Mouse (Mus musculus) MEL (cell line): ENCODE results near the gene Hoxb5. TPM values are rescaled to one million over a fixed set of nuclear protein-coding genes. Genes with fewer than 3 reads are reported as not detected.

ENCODE experiments used
- DNase-seq: peaks from one replicate; pipeline ENCODE4 v3.0.0; 2011; ENCODE audit warnings: low read depth, low spot score
- H3K27ac ChIP-seq: 2 replicates; pipeline ENCODE4 v1.5.1; 2012; ENCODE audit warnings: low read depth, mild to moderate bottlenecking, control low read depth, low read length, moderate library complexity; ENCODE audit not compliant: control insufficient read depth
- H3K27me3 ChIP-seq, 2 experiments: fragments of 150-350 bp in 1 of 2; sonication (generic) in 1 of 2; 2 replicates each; pipeline ENCODE4 v1.6.1; 2012; ENCODE audit warnings: low read length in 2 of 2, mild to moderate bottlenecking in 2 of 2, improper control_type of control experiment in 1 of 2, moderate library complexity in 1 of 2; ENCODE audit not compliant: insufficient read depth in 2 of 2, control insufficient read depth in 1 of 2
- H3K36me3 ChIP-seq, 2 experiments: 2 replicates each; pipeline ENCODE4 v1.6.1; 2012 to 2014; ENCODE audit warnings: low read length in 2 of 2, improper control_type of control experiment in 1 of 2, inconsistent platforms in 1 of 2, mild to moderate bottlenecking in 1 of 2; ENCODE audit not compliant: insufficient read depth in 2 of 2, control insufficient read depth in 1 of 2
- H3K4me1 ChIP-seq, 2 experiments: fragments of 150-350 bp in 1 of 2; sonication (generic) in 1 of 2; 2 replicates each; pipeline ENCODE4 v1.6.1; 2012; ENCODE audit warnings: low read length in 2 of 2, improper control_type of control experiment in 1 of 2, mild to moderate bottlenecking in 1 of 2; ENCODE audit not compliant: insufficient read depth in 2 of 2, control insufficient read depth in 1 of 2
- H3K4me3 ChIP-seq, 2 experiments: fragments of 150-350 bp in 1 of 2; sonication (generic) in 1 of 2; 2 replicates each; pipeline ENCODE4 v1.5.1; 2012; ENCODE audit warnings: low read depth in 2 of 2, low read length in 2 of 2, mild to moderate bottlenecking in 2 of 2, moderate library complexity in 2 of 2, control low read depth in 1 of 2, improper control_type of control experiment in 1 of 2; ENCODE audit not compliant: control insufficient read depth in 1 of 2, insufficient read depth in 1 of 2
- H3K79me2 ChIP-seq: 2 replicates; pipeline ENCODE4 v1.6.1; 2012; ENCODE audit warnings: mild to moderate bottlenecking, low read length, moderate library complexity; ENCODE audit not compliant: control insufficient read depth, poor library complexity, insufficient read depth
- H3K9ac ChIP-seq: 2 replicates; pipeline ENCODE4 v1.6.1; 2012; ENCODE audit warnings: low read depth, mild to moderate bottlenecking, control low read depth, low read length, moderate library complexity; ENCODE audit not compliant: control insufficient read depth, poor library complexity, severe bottlenecking
- H3K9me3 ChIP-seq: fragments of 150-350 bp; sonication (generic); replicated peaks from 2 replicates; pipeline ENCODE4 v1.6.1; 2012; ENCODE audit warnings: mild to moderate bottlenecking, low read length, improper control_type of control experiment, moderate library complexity; ENCODE audit not compliant: insufficient read depth
- BHLHE40 ChIP-seq: IDR thresholded peaks from 2 replicates; pipeline ENCODE4 v1.6.1; 2012; ENCODE audit warnings: low read depth, mild to moderate bottlenecking, inconsistent platforms, low read length, improper control_type of control experiment, borderline replicate concordance
- CHD2 ChIP-seq: IDR thresholded peaks from 2 replicates; pipeline ENCODE4 v1.6.1; 2011; ENCODE audit warnings: low read length, improper control_type of control experiment
- E2F4 ChIP-seq: IDR thresholded peaks from 2 replicates; pipeline ENCODE4 v1.6.1; 2011; ENCODE audit warnings: low read depth, low read length, improper control_type of control experiment, borderline replicate concordance
- ETS1 ChIP-seq: IDR thresholded peaks from 2 replicates; pipeline ENCODE4 v1.6.1; 2012; ENCODE audit warnings: low read depth, mild to moderate bottlenecking, inconsistent platforms, low read length, improper control_type of control experiment, moderate library complexity
- GABPA ChIP-seq: IDR thresholded peaks from 2 replicates; pipeline ENCODE4 v1.6.1; 2012; ENCODE audit warnings: low read depth, mild to moderate bottlenecking, inconsistent platforms, low read length, improper control_type of control experiment, moderate library complexity
- HCFC1 ChIP-seq: IDR thresholded peaks from 2 replicates; pipeline ENCODE4 v1.6.1; 2012; ENCODE audit warnings: low read depth, mild to moderate bottlenecking, inconsistent platforms, low read length, improper control_type of control experiment, moderate library complexity
- MAFK ChIP-seq: IDR thresholded peaks from 2 replicates; pipeline ENCODE4 v1.6.1; 2011; ENCODE audit warnings: low read depth, mild to moderate bottlenecking, low read length, improper control_type of control experiment, borderline replicate concordance
- MEF2A ChIP-seq: IDR thresholded peaks from 2 replicates; pipeline ENCODE4 v1.6.1; 2014; ENCODE audit warnings: low read depth, mild to moderate bottlenecking, inconsistent platforms, low read length, improper control_type of control experiment; ENCODE audit not compliant: poor library complexity, insufficient replicate concordance, severe bottlenecking; ENCODE audit errors: extremely low read depth
- MYB ChIP-seq: IDR thresholded peaks from 2 replicates; pipeline ENCODE4 v1.6.1; 2011; ENCODE audit warnings: mild to moderate bottlenecking, low read depth, low read length, improper control_type of control experiment
- MYC ChIP-seq: IDR thresholded peaks from 2 replicates; pipeline ENCODE4 v1.6.1; 2011; ENCODE audit warnings: low read depth, mild to moderate bottlenecking, low read length, improper control_type of control experiment, moderate library complexity
- NELFE ChIP-seq: IDR thresholded peaks from 2 replicates; pipeline ENCODE4 v1.6.1; 2011; ENCODE audit warnings: low read depth, low read length, improper control_type of control experiment
- NRF1 ChIP-seq: IDR thresholded peaks from 2 replicates; pipeline ENCODE4 v1.6.1; 2014; ENCODE audit warnings: low read depth, mild to moderate bottlenecking, inconsistent platforms, low read length, improper control_type of control experiment, moderate library complexity; ENCODE audit not compliant: poor library complexity, insufficient read depth, severe bottlenecking
- POLR2A ChIP-seq, 2 experiments: IDR thresholded peaks; 2 replicates each; pipeline ENCODE4 v1.6.1; 2011 to 2012; ENCODE audit warnings: low read length in 2 of 2, mild to moderate bottlenecking in 2 of 2, control low read depth in 1 of 2, improper control_type of control experiment in 1 of 2, low read depth in 1 of 2, moderate library complexity in 1 of 2; ENCODE audit not compliant: control insufficient read depth in 1 of 2, insufficient read depth in 1 of 2, poor library complexity in 1 of 2
- POLR2AphosphoS5 ChIP-seq: IDR thresholded peaks from 2 replicates; pipeline ENCODE4 v1.6.1; 2012; ENCODE audit warnings: low read depth, borderline replicate concordance, mild to moderate bottlenecking, inconsistent platforms, low read length, moderate library complexity, mixed read lengths
- RAD21 ChIP-seq: IDR thresholded peaks from 2 replicates; pipeline ENCODE4 v1.6.1; 2011; ENCODE audit warnings: mild to moderate bottlenecking, low read depth, low read length, improper control_type of control experiment
- SIN3A ChIP-seq: IDR thresholded peaks from 2 replicates; pipeline ENCODE4 v1.6.1; 2012; ENCODE audit warnings: low read length, improper control_type of control experiment, inconsistent platforms
- TAL1 ChIP-seq: IDR thresholded peaks from 2 replicates; pipeline ENCODE4 v1.6.1; 2012; ENCODE audit warnings: mild to moderate bottlenecking, inconsistent platforms, low read length, moderate library complexity, mixed read lengths
- TBP ChIP-seq: IDR thresholded peaks from 2 replicates; pipeline ENCODE4 v1.8.0; 2011; ENCODE audit warnings: low read depth, low read length, improper control_type of control experiment
- UBTF ChIP-seq: IDR thresholded peaks from 2 replicates; pipeline ENCODE4 v1.6.1; 2012; ENCODE audit warnings: low read depth, mild to moderate bottlenecking, inconsistent platforms, low read length, improper control_type of control experiment, moderate library complexity, borderline replicate concordance; ENCODE audit not compliant: insufficient read depth
- ZKSCAN1 ChIP-seq: IDR thresholded peaks from 2 replicates; pipeline ENCODE4 v1.6.1; 2012; ENCODE audit warnings: low read depth, mild to moderate bottlenecking, inconsistent platforms, low read length, improper control_type of control experiment, moderate library complexity
- polyA plus RNA-seq, 2 experiments: library from polyadenylated mRNA; stranded (reverse) in 1 of 2; unstranded in 1 of 2; fragments of >175 nt in 1 of 2; fragments of >200 nt in 1 of 2; gene quantifications; 2 replicates each; pipeline versions ENCODE4 v1.2.1 to v1.2.4; 2012; ENCODE audit warnings: low replicate concordance in 2 of 2, low read depth in 1 of 2; ENCODE audit not compliant: insufficient read length in 2 of 2, insufficient read depth in 1 of 2, missing spikeins in 1 of 2
- total RNA-seq: library from RNA; depleted of rRNA; stranded (reverse); fragments of 300-350 nt; gene quantifications from 2 replicates; pipeline ENCODE4 v1.2.3, GENCODE M21; 2012

Hoxb5 gene
- total and polyA plus RNA-seq, 3 experiments = not detected

DNA sequence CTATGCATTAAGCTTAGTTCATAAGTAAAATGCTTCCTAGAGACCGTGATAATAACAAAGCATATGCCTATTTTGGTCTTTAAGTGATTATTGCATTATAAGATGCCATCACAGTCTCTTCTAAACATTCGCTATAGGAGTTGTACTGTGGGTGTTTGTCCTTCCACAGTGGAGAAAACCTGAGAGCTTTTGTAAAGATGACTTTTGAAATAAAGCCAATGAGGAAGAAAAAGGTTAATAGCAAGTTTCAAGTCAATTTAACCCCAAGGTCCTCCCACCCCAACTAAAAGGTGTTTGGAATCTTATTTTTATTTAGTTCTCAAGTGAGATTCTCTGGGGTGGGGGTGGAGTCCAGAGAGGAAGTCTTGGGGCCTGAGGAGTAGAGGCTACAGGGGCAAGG, 10.0 kb downstream of the Hoxb5 start:
- TF ChIP-seq MYB = no peak
- no peak for TF ChIP-seq TBP
- TF ChIP-seq TAL1 = no peak
- Histone ChIP-seq H3K4me1 (no peaks in the 10 kb centered on the region), H3K9ac (no peak overlapping the region)

DNA sequence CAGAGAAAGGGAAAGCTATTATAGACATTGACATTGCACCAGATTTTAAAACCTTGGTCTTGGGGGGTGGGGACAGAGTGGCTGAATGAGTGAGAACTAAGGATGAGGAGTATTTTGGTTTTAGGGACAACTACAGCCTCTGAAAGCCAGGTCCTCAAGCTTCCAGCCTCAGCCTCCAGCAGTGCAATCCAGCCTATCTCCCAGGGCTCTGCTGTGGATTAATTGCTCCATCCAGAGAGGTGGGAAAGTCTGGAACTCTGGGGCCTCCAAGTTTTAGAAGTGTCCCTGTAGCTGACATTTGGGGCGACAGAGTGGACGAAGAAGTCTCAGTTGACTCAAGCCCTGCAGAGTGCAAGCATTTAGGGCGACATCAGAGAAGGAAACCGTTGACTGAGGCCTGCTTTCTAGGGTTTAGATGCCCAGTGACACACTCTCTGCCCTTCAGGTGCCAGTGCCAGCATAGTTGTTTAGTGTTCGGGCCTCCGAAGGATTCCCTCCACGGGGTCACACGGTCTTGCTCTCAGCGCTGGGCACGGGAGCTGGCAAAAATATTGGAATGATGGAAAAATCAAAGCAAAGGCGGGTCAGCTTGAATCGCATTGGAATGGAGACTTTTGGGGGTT, 10.8 kb downstream of the Hoxb5 start:
- no peaks in the 10 kb centered on the region for H3K9me3 ChIP-seq
- no peaks in the 10 kb centered on the region for H3K79me2 ChIP-seq
- H3K9ac ChIP-seq = no peak overlapping the region
- TF ChIP-seq RAD21 (no peak), POLR2AphosphoS5 (no peak), NELFE (no peak), MEF2A (no peak), MYC (no peak), ZKSCAN1 (no peak), POLR2A (IDR thresholded peaks at IDR 0.05; ENCODE audit: control insufficient read depth in 1 of 2, insufficient read depth in 1 of 2, low read depth in 1 of 2, low read length in 2 of 2, poor library complexity in 1 of 2) (no peak), HCFC1 (no peak), MAFK (no peak), SIN3A (no peak), BHLHE40 (no peak), GABPA (no peak), E2F4 (no peak), CHD2 (no peak), ETS1 (no peak), UBTF (no peak), NRF1 (no peak)
- H3K27me3 ChIP-seq = no peaks in the 10 kb centered on the region; a peak in 3 of 4 replicates
- H3K4me3 ChIP-seq = no peak overlapping the region
- no peaks in the 10 kb centered on the region for H3K4me1 ChIP-seq
- DNase-seq = no peak
- H3K27ac ChIP-seq = no peak overlapping the region
- no peaks in the 10 kb centered on the region for H3K36me3 ChIP-seq

More for the DNA sequence above, 10.0 kb downstream of the Hoxb5 start:
- no peaks in the 10 kb centered on the region for H3K9me3 ChIP-seq
- no peaks in the 10 kb centered on the region for H3K36me3 ChIP-seq
- DNase-seq = no peak
- no peak overlapping the region for H3K27ac ChIP-seq
- H3K27me3 ChIP-seq = no peaks in the 10 kb centered on the region; a peak in 3 of 4 replicates
- no peaks in the 10 kb centered on the region for H3K79me2 ChIP-seq
- H3K4me3 ChIP-seq = no peak overlapping the region
